Mouse (Mus musculus): Measurements from ENCODE around the gene Umodl1. TPM values are rescaled to one million over a fixed set of nuclear protein-coding genes. Genes with fewer than 3 reads are reported as not detected.
A peak's percentile ranks its signal among the peaks of the same experiment; 100 is the strongest.

The Umodl1 gene
- polyA plus RNA-seq, 1 experiment from 2014 or later = not detected

DNA sequence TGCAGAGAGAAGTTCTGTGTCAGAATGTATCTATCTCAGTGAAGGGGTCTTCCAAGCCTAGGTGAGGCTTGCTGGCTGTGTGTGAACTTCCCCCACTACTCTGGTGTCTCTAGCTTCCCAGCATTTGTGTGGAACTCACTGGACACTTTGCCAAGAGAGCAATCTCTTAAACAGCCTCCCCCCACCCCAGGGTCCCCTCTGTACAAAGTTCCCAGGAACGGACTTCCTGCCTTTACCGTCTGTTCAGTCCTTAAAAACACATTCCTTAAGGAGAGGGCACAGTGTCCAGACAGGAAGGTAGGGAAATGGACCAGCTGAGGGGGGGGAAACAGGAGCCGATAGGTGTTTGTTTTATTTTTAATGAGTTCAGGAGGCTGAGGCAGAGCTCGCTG, 105.8 kb downstream of the Umodl1 start:
- ATAC-seq (ENCODE audit: insufficient number of reproducible peaks, insufficient read depth, low FRiP score, low read depth) = no peak
- Histone ChIP-seq H3K27ac (replicated peaks in 1 of 2; ENCODE audit: control insufficient read depth in 1 of 2, insufficient read depth in 1 of 2, low read depth in 2 of 2, low read length in 2 of 2) (peak overlapping the region in 1 of 2 experiments; percentile 62; a peak in 2 of 4 replicates), H3K9me3 (ENCODE audit: control insufficient read depth, low read length) (no peaks in the 10 kb centered on the region), H3K4me2 (ENCODE audit: low read length) (peak overlapping the region; percentile 84), H3K27me3 (ENCODE audit: control insufficient read depth, insufficient read depth, low read length) (peaks cover 7% of the 10 kb centered on the region; the same call in 1 of the 2 replicates), H3K4me1 (ENCODE audit: control insufficient read depth in 2 of 2, insufficient read depth in 2 of 2, low read length in 2 of 2) (peaks cover 22 to 34% of the 10 kb centered on the region in 2 experiments), H3K4me3 (ENCODE audit: control insufficient read depth in 1 of 2, insufficient read depth in 1 of 2, low read depth in 1 of 2, low read length in 2 of 2) (no peak overlapping the region), H3K9ac (ENCODE audit: low read length) (no peak overlapping the region), H3K36me3 (ENCODE audit: control insufficient read depth, insufficient read depth, low read length) (no peaks in the 10 kb centered on the region)
- 55% methylated on average over 4 of the region's 4 CpGs for WGBS

Small RNAs within 50 kb of the gene (microRNA-seq; reads per million reads assigned to microRNA genes)
- gene Gm24026 = not detected

Other genes starting within 250 kb of the Umodl1 start
- gene Glp1r, start 52.8 kb upstream of the Umodl1 start, polyA plus RNA-seq (2014; fragmentation: Nextera tagmentation; extraction: Ambion mirVana) = 0.32 TPM in 2 replicates
- 10.1 and 10.8 TPM in 2 replicates for gene Abcg1, start 103.0 kb downstream of the Umodl1 start, polyA plus RNA-seq (2014; fragmentation: Nextera tagmentation; extraction: Ambion mirVana)
- not detected in 2 replicates for gene Tff3, start 175.0 kb downstream of the Umodl1 start, polyA plus RNA-seq (2014; fragmentation: Nextera tagmentation; extraction: Ambion mirVana)
- gene Tff2, start 189.6 kb downstream of the Umodl1 start, polyA plus RNA-seq (2014; fragmentation: Nextera tagmentation; extraction: Ambion mirVana) = not detected in 2 replicates
- not detected in 2 replicates for gene Tff1, start 210.6 kb downstream of the Umodl1 start, polyA plus RNA-seq (2014; fragmentation: Nextera tagmentation; extraction: Ambion mirVana)
- 0.09 TPM in 1 of 2 replicates, not detected in the other for gene Tmprss3, start 244.3 kb downstream of the Umodl1 start, polyA plus RNA-seq (2014; fragmentation: Nextera tagmentation; extraction: Ambion mirVana)